Mouse (Mus musculus) kidney, adult 9 months (tissue): ENCODE measurements around the gene Dhx33.

ENCODE experiments used
- DNase-seq: peaks from one replicate; pipeline ENCODE4 v3.0.0; 2022

Dhx33 gene

GRCm38 (mm10) chr11:70980751-70981510 is 23.3 kb downstream of the Dhx33 start:
- no peak for DNase-seq

- no peak for DNase-seq
These were observed 24.0 kb downstream of the Dhx33 start for GRCm38 (mm10) chr11:70980232-70980631.

- DNase-seq = no peak
These were observed 26.9 kb downstream of the Dhx33 start for GRCm38 (mm10) chr11:70977293-70977692.

- no peak for DNase-seq
These were observed 29.0 kb downstream of the Dhx33 start for GRCm38 (mm10) chr11:70975193-70975592.

- peak; percentile 25 for DNase-seq
These were observed 30.3 kb downstream of the Dhx33 start for GRCm38 (mm10) chr11:70973947-70974346.

- peak; percentile 66 for DNase-seq
These were observed 31.7 kb downstream of the Dhx33 start for GRCm38 (mm10) chr11:70972586-70972985.

- peak; percentile 26 for DNase-seq
These were observed 33.4 kb downstream of the Dhx33 start for GRCm38 (mm10) chr11:70970560-70971540.

GRCm38 (mm10) chr11:70969821-70970559 is 34.2 kb downstream of the Dhx33 start, which contains the start of the genes Nup88 and Rpain:
Gene Nup88, minus strand, starts transcription at chr11:70969973.
Gene Rpain, plus strand, starts transcription at chr11:70970213.
- DNase-seq = peak; percentile 96

GRCm38 (mm10) chr11:70969271-70969794 is 34.9 kb downstream of the Dhx33 start:
- no peak for DNase-seq

GRCm38 (mm10) chr11:70964222-70964907 is 39.9 kb downstream of the Dhx33 start:
- DNase-seq = no peak

GRCm38 (mm10) chr11:70960786-70961554 is 43.3 kb downstream of the Dhx33 start:
- no peak for DNase-seq

- DNase-seq = no peak
These were observed 49.5 kb downstream of the Dhx33 start for GRCm38 (mm10) chr11:70954711-70955110.

GRCm38 (mm10) chr11:70944935-70945817 is 59.1 kb downstream of the Dhx33 start:
- peak; percentile 9 for DNase-seq

GRCm38 (mm10) chr11:70943651-70944050 is 60.6 kb downstream of the Dhx33 start:
- no peak for DNase-seq

- no peak for DNase-seq
These were observed 61.6 kb downstream of the Dhx33 start for GRCm38 (mm10) chr11:70942596-70942995.

GRCm38 (mm10) chr11:70935316-70935715 is 68.9 kb downstream of the Dhx33 start:
- DNase-seq = no peak
